Mouse (Mus musculus) cerebellum, adult 9-11 months (tissue): Measurements from ENCODE around the gene Rmnd5a.

ENCODE experiments used
- DNase-seq: peaks from one replicate; pipeline ENCODE4 v3.0.0; 2022

Rmnd5a gene

DNA sequence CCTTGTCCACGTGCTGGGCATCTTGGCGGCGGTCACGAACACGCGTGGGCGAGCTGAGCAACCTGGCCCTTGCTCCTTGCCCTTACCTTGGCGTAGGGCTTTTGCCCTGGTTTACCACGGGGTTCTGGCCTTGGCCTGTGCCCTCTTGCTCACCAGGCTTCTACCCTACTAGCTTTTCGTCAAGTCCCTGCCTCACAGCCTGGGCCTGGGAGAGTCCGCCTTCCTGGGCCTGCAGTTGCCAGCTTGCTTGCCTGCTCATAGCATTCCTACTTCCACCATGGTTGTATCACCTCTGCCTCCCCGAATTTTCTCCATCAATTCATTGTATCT is 779 bp upstream of the Rmnd5a start:
- DNase-seq: no peak

DNA sequence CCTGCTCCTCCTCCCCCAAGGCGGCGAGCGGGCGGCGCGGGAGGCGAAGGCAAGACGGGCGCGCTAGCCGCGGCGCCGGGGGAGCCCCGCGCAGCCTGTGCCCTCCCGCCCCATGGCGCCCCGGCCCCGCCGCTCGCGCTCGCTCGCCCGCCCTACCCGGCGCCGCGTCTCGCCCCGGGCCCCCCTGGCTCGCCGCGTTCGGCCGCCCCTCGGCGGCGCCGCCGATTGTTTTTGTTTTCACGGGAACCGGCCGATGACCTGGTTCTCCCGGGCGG is 283 bp downstream of the Rmnd5a start:
- no peak for DNase-seq

DNA sequence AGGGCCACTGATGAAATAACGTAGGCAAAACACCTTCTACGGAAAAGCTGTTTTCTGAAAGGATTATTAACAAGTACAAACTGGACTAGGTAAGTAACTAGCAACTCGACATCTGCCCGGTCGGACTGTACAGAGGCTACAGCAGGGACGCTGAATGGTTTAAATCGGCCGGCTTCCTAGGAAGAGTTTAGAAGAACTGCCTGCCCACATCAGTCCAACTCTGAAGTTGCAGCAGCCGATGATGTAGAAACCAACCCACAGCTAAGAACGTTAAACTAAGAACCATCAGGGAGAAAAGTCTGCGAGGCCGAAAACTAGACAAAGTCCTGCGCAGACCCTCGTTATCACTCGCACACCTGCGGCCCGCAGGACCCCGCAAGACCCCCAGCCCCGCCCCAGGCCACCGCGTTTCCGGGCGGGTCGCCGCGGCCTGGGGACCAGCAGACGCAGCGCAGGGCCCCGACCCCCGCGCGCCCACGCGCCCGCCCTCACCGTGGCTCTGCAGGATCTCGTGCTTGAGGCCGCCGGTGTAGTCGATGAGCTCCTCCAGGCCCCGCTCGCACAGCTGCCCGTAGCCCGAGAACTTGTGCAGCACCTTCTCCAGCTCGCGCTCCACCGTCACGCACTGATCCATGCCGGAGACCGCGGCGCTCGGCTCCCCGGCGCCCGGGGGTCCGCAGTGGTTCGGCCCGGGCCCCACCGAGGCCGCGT is 776 bp downstream of the Rmnd5a start:
- peak; percentile 81 for DNase-seq

DNA sequence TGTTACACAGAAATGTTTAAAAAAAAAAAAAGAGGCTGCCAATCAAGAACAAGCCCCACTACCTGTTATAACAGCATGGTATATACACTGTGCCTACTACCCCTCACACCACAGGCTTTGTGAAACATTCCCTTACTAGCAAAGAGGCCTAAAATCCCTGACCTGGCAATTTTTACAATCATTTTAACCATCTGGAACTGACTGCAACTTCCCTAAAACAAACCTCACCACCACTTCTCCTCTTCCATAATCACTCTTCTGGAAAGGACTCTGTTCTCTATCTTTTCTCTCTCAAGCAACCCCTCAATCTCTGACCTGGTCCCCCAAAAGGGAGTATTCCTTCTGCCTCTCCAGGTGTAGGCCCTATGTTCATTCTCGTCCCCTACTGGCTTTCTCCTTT is 2.4 kb downstream of the Rmnd5a start:
- no peak for DNase-seq

DNA sequence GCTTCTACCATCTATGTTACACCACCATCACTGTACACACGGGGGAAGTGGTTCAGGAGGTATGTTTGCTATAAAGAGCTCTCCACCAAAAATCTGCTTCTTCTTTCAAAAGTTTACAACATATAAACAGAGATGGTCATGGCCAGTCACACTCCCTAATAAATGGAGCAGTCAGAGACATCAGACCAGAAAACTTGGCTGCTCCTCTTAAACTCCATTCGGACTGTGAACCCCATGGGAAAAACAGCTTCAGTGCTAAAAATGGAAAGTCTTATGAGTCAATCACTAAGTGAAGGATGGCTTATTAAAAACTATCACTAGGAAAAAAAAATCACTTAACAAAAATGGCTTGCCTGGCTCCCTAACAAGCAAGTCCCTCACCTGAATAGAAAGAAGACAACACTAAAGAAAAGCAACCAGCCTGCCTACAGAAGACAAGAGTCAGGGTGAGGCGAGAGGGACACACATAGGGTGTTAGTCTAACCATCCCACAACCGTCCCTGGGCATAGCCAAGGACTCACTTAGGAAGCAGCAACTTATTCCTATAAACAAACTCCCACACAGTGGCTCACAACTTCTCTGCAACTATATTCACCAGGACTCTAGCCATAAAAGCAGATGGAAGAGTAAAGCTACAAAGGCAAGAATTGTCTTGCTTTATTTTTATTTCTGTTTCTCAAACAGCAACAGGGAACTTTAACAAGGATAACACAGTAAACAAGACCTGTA is 12.3 kb downstream of the Rmnd5a start:
- DNase-seq: no peak

DNA sequence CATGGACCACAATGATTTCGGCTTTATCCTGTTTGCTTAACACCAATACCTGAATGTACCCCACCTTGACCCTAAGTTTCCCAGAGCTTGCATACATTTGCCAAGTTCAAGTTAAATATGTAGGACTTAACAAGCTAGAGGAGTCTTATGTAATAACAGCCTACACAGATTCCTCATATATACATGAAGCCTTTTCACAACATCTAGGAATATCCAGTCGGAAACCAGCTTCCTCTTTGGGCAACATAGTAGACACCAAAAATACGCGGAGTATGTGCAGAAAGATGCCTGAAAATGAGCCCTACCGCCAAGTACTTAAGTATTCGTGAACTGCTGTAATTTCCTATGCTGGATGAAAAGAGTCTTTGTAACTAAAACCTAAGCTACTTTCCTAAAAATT is 14.8 kb downstream of the Rmnd5a start:
- DNase-seq: no peak

DNA sequence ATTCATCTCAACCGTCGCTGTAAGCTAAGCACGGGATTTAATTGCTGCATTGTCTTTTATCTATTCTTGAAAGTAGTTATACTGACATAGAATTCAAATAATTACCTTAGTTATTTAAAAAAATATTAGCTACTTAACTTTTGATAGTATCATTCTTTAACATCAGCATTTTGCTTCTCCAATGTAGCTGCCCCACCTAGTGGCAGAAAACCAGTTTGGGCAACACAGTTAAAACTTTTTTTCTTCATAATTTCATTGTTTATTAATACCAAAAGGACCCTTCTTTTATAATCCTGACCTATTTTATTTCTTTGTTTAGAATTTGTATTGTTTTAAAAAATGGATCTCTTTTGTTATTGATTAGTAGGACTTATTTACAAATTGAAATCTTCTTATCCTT is 17.3 kb downstream of the Rmnd5a start:
- DNase-seq: no peak

DNA sequence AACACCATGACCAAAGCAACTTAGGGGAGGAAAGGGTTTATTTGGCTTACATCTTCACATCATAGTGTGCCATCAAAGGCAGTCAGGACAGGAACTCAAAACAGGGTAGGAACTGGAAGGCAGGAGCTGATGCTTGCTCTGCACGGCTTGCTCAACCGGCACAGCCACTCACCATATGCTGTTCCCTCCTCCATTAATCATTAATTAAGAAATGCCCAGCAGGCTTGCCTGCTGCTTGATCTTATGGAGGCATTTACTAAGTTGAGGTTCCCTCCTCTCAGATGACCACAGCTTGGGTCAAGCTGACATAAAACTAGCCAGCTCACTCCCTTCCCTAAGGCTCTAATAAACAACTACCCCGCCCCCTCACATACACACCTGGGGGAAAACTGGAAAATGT is 18.3 kb downstream of the Rmnd5a start:
- DNase-seq: no peak

DNA sequence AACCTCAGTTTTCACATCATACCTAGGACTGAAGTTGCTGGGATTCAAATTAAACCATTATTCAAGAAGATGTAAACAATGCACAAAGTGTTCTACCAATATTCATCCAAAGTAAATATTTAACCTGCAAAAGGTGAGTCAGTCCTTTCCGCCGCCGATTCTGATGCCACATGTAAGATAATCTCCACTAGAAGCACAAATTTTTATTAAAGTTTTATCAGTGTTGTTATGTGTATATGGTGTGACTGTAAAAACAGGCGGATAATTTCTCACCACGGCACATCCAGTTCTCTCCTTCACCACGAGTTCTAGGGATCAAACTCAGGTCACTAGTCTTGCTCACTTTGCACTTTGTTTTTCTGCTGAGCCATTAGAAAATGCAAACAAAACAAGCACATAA is 19.6 kb downstream of the Rmnd5a start:
- no peak for DNase-seq

DNA sequence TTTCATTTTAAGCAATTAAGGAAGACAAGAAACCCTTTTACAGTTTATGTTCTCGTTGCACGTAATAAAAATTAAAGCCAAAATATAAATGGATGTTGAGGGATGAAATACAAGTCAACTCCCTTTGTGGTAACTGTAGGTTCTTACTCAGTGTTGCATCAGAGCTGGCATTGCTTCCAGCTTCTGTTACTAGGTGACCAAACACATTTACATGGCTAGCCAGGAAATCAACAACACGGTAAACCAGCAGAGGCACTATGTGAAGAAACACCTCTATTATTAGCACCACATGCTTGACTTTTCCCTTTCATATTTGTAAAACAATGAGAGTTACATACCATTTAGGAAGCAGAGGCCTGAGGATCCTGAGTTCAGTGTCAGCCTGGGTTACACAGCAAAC is 21.6 kb downstream of the Rmnd5a start:
- no peak for DNase-seq

DNA sequence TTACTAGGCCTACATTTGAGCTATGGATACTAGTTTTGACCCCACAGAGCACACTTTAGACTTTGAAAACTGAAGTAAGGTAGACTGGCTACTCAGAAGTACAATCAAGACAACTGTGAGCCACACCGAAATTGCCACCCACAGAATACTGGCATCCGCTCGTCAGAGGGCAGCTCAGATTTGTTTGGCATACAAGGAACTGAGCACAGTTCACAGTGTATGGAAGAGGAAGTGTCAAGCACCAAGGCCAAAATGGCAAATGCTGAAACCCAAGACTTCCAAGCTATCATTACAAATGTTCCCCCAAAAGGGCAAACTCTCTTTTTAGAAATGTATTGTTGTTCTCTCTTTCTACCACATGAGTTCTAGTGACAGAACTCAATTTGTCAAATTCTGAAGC is 25.0 kb downstream of the Rmnd5a start:
- no peak for DNase-seq

DNA sequence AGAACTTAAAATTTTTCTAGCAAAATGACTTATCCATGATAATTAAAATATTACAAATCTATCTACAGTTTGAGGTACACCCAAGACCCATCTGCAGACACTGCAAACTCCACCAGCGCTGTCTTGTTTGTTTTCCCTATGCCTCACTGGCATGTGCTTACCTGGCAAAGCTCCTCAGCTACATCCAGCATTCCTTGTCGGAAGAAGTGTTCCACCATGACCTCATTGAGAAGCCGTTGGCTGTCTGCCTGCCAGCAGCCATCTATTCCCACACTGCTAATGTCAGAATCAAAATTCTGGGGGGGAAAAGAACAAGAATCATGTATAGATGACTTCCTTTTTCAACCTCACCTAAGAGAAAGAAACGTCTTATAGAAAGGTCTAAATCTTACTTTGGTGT is 25.8 kb downstream of the Rmnd5a start:
- DNase-seq: peak; percentile 67

DNA sequence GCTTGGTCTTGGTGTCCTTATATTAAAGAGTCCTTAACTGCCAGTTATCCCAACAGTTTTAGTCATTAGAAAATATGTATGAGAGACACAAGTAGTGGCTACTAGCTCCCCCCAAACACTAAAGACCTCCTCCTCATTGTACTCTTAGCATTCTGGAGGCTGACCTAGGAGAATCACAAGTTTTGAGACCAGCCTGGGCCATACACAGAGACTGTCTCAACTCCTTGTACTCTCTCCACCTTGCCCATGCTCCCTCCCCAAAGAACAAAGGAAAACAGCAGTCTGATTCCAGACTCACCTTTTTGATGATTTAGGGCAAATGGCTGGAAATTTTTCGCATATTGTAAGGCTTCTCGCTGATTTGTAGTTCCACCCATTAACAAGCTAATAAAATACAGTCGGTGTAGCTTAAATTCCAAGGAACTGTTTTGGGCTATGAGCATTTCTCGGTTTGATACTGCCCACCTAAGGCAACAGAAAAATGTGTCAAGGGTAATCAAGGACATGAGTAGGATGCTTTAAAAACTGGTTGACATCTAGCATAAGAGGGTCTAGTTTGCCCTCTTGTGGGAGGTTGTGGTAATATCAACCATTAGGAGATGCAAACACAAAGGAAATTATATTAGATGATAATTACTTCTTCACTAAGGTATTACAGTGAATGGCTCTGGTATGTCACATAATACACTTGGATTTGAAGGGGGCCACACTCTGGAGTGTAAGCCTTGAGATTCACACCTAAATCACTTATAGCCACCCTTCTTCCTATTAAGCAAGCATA is 41.4 kb downstream of the Rmnd5a start:
- DNase-seq: no peak

DNA sequence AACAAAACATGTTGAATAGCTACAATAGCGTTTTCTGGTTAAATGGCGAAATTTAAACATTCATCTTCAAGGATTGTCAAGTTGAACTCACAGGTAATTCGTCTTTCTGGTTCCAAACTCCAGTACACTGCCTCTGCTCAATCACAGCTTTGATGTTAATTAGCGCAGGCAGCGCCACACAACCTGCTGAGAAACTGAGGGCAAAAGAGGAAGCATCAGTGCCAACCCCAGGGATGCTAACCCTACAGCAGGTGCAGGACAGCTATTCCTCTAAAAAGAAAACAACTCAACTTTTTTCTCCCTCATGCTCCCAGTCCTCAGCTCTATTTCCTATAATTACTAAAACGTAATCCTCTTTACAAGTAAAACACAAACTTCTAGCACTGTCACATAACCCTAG is 43.7 kb downstream of the Rmnd5a start:
- peak; percentile 50 for DNase-seq

DNA sequence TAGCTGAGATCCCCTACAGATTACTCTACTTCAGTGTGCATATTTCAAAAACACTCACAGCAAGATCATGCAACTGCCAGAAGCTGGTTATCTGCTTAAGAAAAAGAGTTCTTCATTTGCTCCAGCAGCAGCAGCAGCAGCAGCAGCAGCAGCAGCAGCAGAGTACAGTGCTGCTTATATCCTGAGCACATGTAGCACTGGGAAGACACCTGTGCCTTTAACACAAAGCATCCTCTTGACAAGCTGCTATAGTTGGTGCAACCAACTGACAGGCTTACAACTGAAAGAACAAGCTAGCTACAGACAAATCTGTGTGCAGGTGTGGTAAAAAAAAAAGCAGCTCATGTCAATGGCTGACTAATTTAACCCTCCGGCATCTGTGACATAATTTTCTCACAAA is 44.4 kb downstream of the Rmnd5a start:
- no peak for DNase-seq

DNA sequence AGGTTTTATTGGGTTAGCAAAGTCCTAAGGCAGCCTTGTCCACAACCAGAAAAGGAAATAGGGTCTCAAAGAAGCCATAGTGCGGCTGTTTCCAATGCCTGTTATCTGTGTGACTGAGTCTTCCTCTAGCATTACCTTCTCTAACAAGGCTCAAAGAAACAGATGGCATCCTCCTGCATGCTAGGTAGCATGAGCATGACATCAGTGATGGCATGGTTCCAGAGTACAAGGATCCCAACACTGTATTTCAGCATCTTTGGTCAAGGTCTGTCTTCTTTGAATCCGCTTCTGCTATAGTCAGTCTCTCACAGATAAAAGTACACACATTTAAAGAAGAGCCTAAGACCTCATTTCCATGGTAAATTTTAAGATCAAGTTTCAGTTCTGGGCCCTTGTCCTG is 49.9 kb downstream of the Rmnd5a start:
- DNase-seq: peak; percentile 90

DNA sequence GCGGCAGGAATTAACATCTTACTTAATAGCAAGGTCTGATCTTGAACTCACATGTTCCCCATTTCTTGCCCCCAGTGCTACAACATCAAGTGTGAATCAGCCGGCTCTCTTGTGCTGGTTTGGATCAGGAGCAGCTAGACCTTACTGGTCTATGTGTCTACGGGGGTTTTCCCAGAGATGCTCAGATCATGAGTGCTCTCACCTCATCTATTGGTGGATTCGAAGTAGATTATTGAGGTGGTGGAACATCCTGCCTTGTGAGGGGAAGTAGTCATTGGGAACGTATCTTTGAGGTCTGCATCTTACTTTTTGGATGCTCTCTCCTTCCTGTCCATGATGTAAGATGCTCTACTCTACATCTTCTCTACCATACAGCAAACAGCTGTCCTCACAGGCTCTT is 58.8 kb downstream of the Rmnd5a start:
- DNase-seq: no peak

DNA sequence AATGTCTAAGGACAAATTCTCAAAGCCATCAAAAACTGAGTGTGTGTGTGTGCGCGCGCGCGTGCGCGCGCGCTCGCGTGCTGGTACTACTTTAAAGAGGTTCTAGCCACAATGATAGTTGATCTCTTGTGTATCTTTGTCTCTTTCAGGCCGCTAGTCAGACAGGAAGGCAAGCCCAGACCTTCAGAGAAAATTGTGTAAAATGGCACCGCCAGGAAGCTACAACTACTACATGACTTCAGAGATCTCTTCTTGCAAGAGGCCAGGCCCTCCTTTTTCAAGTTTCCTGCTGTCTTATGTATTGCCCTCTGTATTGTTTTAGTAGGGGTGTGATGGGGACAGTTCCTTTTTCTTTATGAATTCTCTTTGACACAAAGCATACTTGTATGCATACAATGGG is 63.7 kb downstream of the Rmnd5a start:
- DNase-seq: no peak

DNA sequence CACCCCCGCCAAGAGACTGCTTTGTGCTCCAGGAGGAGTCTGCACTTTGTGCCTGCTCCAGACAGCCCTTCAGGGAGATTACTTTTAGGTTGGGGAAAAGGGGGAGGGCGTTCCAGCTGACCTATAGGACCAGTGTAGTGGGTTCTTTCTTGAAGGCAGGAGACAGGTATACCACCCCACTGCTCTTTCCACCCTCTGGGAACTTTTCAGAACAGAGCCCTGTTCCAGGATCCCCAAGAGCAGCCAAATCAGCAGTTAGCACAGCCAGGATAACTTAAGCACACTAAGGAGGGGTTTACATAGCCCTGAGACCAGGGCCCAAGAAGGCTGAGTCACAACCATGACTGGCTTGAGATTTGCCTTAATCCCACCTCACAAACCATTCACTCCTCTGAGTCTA is 65.5 kb downstream of the Rmnd5a start:
- no peak for DNase-seq

DNA sequence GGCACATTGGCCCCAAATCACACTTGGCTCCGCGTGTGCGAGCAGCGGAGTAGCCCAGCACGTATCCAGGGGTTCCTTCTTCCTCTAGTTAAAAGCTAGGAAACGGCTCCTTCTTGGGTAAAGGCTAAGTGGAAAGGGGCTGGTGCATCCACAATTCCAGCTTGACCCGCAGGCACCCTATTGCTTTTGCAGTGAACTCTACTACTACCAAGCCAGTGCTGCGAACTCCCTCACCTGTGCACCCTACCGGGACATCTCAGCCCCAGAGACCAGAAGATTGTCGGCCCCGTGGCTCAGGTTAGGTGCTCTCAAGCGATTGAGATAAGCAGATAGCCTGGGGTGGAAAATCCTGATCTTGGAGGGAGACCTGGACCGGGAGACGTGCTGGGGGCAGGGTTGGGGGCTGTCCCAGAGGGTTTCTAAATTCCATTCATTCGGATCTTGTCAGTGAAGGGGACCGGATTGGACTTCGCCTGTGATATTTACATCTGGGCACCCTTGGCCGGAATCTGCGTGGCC is 66.1 kb downstream of the Rmnd5a start:
- no peak for DNase-seq

DNA sequence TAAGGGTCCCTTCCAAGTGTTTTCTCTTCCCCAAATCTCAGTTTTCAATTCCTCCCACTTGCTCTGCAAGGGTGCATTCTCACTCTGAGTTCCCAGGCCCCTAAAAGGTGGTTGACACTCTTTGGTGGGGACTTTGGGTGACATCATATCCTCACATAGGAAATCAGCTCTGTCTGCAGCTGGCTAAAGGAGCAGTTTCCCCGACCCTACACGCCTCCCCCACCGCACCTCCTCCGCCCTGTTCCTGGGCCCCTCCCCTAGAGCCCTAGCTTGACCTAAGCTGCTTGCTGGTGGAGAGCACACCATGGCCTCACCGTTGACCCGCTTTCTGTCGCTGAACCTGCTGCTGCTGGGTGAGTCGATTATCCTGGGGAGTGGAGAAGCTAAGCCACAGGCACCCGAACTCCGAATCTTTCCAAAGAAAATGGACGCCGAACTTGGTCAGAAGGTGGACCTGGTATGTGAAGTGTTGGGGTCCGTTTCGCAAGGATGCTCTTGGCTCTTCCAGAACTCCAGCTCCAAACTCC is 67.1 kb downstream of the Rmnd5a start, which contains the start of gene Cd8a:
Cd8a (plus strand) TSS at position 179 of the 527 bp plus-strand sequence.
- no peak for DNase-seq

DNA sequence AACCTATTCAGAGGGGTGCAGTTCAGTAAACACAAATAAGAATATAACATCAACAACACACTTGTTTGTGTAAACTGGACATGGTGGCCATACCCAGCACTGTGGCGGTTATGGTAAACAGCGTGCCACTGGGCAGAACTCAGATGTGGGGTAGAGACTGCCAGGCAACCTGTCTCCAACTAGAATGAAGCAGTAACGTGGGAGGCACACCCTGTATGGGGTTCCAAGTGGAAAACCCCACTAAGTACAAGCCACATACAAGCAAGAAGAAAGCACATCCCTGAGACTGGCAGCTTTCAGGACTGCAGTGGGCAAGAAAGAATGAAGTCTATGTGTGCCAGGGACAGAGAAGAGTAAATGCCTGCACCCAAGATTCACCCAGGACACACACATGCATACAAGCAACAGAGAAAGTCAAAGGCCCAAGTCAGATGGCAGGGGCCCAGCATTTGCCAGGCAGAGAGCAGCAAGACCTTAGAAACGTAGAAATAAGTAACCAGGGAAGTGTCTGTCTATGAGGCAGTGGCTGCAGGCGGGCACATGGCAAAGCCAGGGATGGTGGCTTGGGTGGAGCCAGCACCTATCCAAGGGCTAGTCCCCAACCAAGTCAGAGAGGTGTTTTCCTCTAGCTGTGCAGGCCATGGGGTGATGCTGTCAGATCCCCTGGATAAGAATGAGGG is 68.3 kb downstream of the Rmnd5a start:
- no peak for DNase-seq

DNA sequence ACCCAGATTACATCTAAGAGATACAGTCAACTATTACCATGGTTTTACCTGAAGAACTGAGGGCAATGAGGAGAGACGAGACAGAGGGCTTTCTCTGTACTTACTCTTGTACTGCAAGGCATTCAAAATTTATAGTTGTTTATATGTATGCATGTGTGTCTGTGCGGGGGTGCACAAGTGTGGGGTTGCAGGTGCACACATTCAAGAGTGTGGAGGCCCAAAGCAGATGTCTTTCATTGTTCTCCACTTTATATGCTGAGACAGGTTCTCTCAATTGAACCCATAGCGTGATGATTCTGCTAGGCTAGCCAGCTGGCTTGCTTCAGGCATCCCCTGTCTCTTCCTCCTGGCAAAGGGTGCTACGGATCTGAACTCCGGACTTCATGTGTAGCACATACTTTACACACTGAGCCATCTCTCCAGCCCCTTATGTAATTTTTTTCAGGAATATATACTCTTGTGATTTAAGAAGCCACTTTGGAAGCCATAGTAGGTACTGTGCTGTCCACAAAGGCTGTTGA is 69.3 kb downstream of the Rmnd5a start:
- no peak for DNase-seq
